Mouse (Mus musculus): ENCODE measurements around the gene Mbd3.

Mbd3 gene

DNA sequence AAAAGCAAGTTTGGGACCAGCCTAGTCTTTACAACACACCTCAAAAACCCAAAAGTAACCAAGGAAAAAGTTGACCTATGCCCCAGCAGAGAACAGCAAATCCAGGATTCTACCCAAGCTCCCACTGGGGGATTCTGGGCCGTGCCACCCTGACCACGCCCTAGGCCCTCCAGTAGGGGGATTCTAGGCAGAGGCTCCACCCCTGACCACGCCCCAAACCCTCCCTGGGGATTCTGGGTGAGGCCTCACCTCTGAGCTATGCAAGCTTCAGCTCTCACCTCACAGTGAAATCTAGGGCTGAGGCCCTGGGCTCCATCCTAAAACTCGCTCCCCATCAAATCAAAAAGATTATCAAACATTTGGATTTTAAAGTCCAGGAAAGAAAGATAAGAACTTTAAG lies 24.2 kb upstream of the Mbd3 start:
- 71% methylated on average over 4 of the region's 4 CpGs for WGBS

DNA sequence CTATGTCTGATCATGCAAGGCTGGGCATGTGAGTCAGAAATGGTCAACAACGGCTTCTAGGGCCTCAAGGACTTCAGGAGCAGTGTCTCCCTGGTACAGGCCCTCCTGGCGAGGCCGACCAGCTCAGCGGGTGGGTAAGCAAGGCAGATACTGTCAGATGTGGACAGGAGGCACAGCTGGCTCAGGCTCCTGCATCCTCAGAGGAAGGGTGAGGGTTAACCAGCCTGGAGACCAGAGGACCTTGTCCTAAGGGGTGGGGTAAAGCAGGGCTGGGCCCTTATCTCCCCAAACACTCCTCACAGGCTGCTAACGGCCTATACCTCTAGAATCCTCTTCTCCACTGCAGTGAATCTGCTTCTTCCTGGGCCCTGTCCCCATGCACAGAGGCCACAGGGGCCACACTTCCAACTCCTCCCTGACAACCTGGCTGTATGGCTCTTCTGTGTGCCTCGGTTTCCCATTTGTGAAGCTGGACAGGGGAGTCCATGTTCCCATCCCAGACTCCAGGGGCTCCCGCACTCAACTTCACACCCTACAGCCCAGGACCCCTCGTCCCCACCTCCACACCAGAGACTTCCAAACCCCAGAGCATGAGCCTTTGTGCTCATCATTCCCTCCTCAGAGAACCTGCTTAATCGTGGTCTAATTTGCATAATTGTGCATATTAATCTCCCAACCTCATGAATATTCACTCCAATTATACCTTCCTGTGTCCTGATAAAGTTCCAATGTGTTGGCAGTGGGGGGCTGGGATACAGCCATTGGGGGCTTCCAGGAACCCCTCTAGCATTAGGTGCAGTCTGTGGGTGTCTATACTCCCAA lies 22.5 kb upstream of the Mbd3 start:
- 83% methylated on average over 9 of the region's 9 CpGs for WGBS

DNA sequence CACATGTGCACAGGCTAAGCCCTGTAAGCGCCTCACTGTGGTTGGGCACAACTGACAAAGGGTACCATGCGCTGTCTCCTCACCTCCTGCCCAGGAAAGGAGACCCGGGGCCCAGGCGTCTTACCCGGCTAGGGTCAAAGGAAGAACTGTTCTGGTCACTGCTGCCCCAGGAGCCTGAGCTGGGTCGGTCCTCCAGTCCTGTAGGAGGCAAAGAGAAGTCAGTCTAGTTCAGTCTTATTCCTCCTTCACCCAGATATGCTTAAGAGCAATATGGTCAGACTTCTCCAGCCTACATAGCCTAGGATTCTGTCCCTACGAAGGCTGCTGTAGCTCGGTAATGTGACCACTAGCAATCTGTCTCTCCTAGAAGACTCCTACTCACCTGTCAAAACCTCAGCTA lies 21.9 kb upstream of the Mbd3 start:
- 90% methylated on average over 8 of the region's 8 CpGs for WGBS

DNA sequence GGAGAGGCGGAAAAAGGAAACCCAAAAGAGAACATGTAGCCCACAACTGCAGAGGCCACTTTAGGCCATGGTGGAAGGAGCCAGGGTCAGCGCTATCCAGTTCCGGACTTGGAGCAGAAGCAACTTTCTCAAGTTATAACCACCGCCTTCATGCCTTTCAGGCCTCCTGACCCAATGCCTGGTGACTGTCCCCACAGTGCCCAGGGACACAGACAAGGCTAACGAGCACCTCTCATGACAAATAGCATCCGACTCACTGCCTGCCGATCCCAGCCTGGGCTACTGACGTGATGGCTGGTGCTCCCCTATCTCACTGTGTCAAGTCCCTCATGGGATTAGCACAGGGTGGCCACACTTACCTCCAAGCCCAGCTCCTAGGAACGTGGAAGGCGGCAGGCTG lies 21.4 kb upstream of the Mbd3 start:
- 92% methylated on average over 10 of the region's 10 CpGs for WGBS

DNA sequence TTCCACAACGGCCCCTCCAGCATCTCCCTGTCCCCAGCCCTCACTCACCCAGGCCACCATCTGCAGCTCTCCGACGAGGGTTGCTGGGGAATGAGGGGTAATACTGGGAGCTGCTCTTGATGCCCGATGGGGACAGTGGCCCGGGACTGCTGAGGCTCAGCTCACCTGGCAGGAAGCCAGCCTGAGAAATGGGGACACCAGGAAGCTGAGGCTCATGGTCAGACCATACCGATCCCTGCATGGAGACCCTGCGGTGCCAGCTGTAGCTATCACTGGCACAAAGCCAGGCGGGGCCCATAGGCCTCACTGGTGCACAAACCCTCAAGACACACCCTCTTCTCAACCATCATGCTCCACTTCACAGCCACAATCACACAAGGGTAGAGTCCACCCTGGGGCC lies 20.1 kb upstream of the Mbd3 start:
- 54% methylated on average over 8 of the region's 8 CpGs for WGBS

DNA sequence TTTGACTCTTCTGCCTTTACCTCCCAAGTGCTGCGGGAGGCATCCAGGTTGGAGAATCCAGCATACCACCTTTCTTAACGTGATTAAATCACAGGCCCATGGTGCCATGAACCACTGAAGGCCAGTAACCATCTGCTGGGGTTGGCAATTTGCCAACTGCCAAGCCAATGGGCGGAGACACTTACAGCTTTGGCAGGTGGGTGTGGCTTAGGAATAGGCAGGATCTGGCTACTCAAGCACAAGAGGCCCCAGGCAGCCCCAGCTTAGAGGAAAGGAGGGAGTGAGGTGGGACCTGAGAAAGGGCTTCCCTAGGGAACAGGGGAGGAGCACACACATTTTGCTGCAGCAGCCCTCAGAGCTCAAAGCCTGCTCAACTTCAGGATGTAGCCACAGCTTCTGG lies 19.0 kb upstream of the Mbd3 start:
- WGBS = 44% methylated on average over 3 of the region's 3 CpGs

DNA sequence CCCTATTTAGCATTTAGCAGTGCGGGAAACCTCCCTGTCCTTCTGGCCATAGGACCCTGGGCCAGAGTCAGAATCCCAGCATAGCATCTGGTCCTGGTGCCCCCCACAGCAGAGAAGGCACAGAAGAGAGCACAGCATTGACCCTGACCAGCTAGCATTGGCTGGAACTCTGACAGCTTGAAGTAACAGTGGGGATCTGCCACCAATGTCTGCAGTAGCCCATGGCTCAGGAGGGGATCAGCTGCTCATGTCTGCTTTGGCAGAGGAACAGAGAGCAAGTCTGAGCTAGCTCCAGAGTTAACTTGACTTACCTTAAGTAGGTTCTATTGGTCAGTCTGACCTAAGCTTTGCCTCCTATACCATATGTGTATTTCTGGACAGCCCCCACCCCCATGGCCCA lies 18.5 kb upstream of the Mbd3 start:
- WGBS = 96% methylated on average over 1 of the region's 1 CpGs

DNA sequence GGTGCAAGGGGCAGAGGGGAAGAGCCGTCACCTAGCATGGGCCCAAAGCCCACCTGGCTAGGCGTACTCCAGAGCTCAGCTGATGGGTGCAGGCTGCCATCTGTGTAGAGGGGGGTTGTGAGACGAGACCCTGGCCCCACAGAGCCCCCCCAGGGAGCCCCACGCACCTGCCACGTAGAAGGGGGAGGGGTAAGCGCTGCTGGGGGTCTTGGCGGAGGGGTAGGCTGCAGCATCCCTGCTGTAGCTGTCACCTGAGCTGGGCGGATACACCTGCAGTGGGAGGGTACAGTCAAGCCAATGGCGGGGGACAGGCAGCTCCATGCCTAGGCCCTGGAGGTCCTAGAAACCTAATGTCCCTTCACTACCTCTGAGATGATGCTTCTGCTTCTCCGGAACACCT lies 18.0 kb upstream of the Mbd3 start:
- WGBS = 91% methylated on average over 10 of the region's 10 CpGs

DNA sequence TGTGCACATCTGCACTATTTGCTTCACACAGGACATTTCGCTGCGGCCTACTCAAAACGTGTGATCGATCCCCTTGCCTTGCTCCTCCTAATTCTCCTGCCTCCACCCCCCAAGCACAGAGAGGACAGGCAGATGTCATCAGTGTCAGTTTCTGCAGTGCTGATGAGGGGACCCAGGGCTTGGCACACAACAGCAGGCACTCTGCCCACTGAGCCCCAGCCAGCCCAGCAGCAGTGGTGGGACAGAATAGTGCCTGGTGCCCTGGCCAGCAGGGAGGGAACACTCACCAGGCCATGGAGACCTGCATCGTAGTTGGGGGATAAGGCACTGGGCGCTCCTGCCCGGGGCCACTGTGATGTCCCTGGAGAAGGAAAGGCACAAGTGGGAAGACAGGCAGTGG lies 16.2 kb upstream of the Mbd3 start:
- 79% methylated on average over 7 of the region's 7 CpGs for WGBS

DNA sequence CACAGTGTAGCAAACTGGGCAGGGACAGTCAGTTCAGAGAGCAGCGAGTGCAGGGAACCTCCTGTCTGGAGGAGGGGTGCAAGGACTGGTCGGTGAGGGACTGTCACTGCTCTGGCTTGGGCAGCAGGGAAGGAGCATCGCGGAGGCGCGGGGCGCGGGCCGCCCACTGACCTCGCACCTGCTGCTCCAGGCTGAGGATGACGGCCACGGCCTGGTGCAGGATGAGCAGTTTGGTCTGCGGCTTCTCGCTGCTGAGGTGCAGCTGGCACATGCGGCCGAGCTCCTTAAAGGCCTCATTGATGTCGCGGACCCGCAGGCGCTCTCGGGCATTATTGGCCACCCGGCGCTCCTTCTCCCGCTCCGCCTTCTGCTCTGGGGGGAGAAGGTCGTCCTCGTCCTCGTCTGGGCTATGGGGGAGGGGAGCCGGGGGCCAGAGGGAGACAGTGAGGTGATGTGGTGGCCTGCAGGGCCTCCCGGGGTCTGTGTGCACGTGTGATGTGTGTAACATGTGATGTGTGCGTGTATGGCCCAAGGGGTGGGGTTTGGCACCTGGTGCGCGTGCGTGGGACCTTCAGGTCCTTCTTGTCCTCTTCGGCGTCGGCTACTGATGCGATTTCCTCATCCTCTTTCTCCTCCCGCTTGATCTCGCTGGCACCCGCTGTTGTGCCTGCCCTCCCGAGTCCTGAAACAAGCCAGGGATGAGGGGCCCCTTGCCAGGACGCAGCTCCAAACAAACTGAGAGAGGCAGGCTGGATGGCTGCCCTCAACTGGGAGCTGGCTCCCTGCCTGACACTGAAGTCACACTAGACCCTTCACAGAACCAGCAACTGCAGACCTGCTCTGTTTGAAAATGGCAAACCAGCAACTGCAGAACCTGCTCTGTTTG lies 13.5 kb upstream of the Mbd3 start:
- 66% methylated on average over 44 of the region's 44 CpGs for WGBS

DNA sequence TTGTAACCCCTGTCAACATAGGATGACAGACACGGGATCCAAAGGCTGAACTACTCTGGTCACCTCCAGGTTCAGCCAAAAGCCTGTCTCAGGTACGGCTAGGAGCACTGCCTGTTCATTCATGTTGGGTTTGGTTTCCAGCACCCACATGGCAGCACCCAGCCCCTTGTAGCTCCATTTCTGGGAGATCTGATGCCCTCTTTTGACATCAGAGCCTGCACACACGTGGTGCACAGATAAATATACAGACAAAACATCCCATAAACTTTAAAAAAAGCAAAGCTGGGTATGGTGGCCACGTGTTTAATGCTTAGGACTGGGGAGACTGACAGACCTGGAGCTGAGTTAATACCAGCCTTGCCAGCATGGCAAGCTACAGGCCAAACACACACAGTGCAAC lies 8.6 kb upstream of the Mbd3 start:
- 48% methylated on average over 4 of the region's 4 CpGs for WGBS

DNA sequence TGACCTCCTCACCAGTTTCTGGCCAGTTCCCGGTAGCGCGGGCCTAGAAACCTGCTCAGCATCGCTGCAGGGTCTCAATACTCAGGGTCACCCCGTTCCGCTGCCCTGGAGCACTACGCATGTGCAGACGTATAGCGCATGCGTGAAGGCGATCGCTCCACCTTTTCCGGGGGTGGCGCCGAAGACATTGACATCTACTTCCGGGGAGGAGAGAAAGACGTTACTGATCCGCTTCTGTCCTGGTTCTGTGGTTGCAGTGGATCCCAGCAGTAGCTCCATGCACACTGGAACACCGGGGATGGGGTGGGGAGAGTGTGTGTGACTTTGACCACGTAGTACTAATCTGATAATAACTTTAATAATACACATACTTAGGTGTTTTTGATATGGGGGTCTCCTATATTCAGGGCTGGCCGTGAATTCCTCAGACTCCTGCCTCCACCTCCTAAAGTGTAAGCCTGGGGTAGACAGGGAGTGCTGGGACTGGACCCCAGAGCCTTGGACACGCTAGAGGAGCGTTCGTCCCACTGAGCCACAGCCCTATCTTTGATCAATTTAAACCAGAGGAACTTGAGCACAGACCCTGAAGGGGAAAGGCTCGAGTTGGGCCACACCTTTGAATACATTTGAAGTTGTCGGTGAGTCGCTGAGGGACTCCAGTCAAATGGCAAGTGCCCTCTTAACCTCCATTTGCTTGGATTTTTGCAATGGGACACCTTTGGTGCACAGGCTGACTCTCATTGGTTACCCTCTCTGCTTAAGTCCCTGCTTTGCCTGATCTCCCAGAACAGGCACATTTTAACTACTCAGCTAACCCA lies 7.5 kb upstream of the Mbd3 start, which contains the start of gene Uqcr11:
Gene Uqcr11, minus strand, starts transcription at position 147 of the 818 bp plus-strand sequence.
- WGBS = under 1% methylated on average over 27 of the region's 27 CpGs

DNA sequence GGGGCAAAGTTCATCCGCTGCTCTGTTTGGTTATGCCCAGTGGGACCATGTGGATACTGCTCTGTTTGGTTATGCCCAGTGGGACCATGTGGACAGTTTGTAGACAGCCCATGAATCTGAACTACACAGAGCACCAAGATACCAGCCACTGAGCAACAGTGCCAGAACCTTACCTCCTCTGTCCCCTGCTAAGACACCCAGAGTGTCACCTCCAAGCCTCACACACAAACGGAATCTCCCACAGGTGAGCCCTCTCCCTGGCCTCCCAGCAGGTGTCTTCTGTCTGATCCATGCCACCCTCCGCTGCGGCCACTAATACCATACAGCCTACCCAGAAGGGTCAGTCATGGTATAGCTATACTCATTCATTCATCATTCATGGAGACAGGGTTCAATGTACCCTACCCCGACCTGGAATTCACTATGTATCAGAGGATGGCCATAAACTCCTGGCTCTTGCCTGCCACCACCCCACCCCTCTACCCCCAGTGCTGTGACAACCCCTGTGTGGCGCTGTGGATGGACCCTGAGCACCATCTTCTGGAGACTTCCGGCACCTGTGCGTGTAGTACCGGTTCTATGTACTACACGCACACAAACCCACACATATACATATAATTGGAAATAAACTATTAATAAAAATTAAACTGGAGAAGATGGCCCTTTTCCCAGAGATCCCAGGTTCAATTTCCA lies 6.3 kb upstream of the Mbd3 start:
- 44% methylated on average over 10 of the region's 10 CpGs for WGBS

DNA sequence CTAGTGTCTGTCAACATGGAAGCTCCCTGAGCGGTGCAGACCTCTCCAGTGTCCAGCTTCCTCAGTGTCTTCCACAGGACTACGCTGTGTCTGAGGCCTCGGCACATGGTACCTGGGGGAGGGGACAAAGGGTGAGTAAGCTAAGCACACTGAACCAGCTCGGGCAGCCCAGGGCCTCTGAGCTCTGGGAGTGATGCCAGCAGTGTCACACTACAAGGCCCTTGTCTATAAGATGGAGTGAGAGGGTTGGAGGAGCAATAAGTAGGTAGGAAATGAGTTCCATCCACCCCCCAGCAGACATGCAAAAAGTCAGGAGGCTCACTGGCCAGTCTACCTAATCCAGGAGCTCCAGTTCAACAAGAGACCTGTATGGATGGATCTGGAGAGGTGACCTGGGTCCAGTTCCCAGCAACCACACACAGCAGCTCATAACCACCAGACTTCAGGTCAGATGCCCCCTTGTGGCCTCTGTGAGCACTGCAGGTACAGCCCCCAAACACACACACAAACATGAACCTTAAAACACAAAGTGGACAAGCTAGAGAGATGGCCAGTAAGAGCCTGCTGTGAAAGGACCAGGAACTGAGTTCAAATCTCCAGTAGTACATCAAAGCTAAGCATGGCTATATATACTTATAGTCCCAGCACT lies 3.8 kb upstream of the Mbd3 start:
- WGBS = 84% methylated on average over 4 of the region's 4 CpGs

DNA sequence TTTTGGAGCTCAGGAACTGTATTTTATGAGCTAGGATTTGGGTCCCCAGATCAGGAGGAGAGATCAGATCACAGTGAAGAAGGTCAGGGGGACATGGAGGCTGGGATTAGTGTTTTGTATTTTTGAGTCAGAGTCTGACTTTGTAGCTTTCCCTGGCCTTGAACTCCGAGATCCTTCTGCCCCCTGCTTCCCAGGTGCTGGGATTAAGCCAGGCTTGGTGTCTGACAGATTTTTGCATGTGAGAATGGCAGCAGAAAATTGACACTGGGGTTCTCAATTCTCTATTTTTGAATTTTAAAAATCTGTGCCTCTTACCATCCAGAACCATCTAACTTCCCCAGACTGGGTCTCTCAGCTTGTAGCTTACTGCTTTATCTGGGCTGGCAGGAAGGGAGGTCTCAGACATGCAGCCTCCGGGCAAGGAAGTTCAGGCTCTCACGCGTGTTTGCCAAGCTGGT lies 1.4 kb upstream of the Mbd3 start:
- 67% methylated on average over 4 of the region's 4 CpGs for WGBS

DNA sequence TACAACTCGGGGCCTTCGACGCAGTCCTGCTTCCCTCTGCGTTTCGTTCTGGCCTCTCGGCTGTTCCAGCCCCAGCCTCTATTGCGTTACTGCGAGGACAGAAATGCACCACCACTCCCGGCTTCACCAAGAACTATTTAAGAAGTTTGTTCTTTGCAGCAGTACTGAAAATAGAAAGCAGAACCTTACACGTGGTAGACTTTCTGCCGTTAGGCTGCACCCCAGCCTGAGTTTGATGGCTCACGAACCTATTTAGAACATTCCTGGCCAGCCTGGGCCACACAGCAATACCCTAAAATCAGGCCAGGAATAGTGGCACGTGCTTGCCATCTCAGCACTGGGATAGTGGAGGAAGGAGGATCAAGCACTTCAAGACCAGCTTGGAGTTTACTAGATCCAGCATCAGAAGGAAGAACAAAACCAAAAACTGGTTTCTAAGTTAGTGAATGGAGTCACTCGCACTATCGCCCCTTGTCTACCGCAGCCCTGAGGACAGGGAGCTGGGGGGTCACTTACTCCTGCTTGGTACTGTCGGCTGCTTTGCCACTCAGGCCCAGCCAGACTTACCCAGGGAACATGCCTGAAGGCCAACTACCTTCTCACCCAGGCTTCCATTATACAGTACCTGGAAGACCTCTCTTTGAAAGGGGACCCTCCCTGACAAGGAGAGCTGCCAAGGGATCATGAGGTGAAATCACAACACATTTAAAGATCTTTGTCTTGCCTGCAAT lies 788 bp upstream of the Mbd3 start:
- 7% methylated on average over 17 of the region's 17 CpGs for WGBS

DNA sequence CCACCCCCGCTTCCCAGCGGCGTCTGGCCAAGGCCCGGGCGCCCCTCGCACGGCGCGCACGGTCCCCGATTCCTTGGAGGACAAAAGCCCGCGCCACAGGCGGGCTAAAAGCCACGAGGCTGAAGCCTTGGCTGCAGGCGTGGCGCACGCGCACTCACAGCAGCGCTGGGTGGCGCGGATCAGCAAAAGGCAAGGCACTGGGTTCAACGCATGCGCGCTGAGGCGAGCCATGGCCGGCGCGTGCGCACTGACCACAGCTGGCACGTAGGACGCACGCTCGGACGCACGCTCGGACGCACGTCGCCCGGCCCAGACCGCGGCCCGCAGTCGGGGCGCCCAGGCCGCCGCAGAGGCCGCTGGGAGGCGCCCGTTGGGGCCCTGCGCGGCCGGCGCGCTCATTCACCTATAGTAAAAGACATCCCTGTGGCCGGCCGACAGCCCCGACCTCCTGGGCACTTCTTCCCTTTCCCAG lies 595 bp downstream of the Mbd3 start:
- under 1% methylated on average over 59 of the region's 59 CpGs for WGBS

DNA sequence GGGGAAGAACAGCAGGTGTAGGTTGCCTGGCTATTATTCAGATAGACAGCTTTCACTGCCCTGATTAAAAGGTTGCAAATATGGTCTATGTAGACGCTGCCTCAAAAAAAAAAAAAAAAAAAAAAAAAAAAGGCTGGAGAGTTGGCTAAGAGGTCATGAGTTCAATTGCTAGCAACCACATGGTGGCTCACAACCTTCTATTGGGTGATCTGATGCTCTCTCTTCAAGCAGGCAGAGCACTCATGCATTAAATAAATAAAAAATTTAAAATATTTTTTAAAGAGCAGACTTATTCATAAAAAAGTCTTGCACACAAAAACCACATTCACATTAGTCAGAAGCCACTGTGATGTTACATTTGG lies 1.2 kb downstream of the Mbd3 start:
- 0% methylated on average over 1 of the region's 1 CpGs for WGBS

DNA sequence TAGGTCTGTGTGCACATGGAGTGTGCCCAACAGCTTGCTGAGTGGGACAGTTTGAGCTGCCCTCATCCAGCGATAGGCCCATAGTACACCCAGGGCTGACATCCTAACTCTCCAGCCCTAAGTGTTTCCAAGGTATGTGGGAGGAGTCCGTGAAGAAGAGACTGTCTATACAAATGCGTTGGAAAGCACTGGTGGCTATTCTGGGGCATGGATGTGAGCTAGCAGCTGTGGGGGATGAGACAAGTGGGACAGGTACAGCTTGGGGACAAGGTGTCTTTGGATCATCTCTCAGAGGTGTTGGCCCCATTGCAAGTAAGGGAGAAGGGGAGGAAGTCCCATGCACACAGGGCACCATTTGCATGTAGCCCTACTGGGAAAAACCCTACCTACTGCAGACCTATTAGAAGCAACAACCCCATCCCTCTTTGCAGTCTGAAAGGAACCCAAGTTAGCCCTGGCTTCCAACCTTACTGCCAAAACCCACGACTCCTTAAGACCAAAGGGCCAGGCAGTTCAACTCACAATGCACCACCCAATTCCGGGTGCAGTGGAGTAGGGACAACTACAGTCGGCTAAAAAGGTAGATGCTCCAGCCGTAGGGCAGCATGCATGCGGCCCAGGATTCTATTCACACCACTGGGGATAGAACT lies 1.7 kb downstream of the Mbd3 start:
- 30% methylated on average over 8 of the region's 8 CpGs for WGBS

All from cerebral cortex, adult 2 months (tissue).